Mouse (Mus musculus) macrophage (primary cell): ENCODE data around the gene Hist2h3c2. TPM values are rescaled to one million over a fixed set of nuclear protein-coding genes. Genes with fewer than 3 reads are reported as not detected.
A peak's percentile ranks its signal among the peaks of the same experiment; 100 is the strongest.
"Not testable (repeated sequence)": the region's sequence is repeated elsewhere in the genome, so short reads cannot be mapped to it uniquely, and the experiment has no call there.

Experiments
- H3K27ac ChIP-seq: fragments of 350-480 bp; formaldehyde crosslinking; 2 replicates; pipeline ENCODE4 v1.9.0; 2021
- H3K36me3 ChIP-seq: fragments of 350-480 bp; formaldehyde crosslinking; 2 replicates; pipeline ENCODE4 v1.9.0; 2021; ENCODE audit errors: inconsistent target
- H3K4me3 ChIP-seq: fragments of 350-480 bp; formaldehyde crosslinking; 2 replicates; pipeline ENCODE4 v1.9.0; 2021; ENCODE audit errors: inconsistent target
- H3K79me2 ChIP-seq: fragments of 350-480 bp; formaldehyde crosslinking; 2 replicates; pipeline ENCODE4 v1.9.0; 2021; ENCODE audit errors: inconsistent target
- WGBS: methylation state at CpG from one replicate; pipeline ENCODE4 v1.1.7; 2026; ENCODE audit warnings: inconsistent platforms; ENCODE audit not compliant: missing documents; 5-methylcytosine and 5-hydroxymethylcytosine counted together
- polyA plus RNA-seq: library from polyadenylated mRNA; stranded (reverse); fragments of 250-400 nt; gene quantifications from 3 replicates; pipeline ENCODE4 v1.2.4, GENCODE M21; 2018; ENCODE audit warnings: inconsistent platforms

Hist2h3c2 gene
- polyA plus RNA-seq, 1 experiment from 2014 or later = 2.4 TPM

DNA sequence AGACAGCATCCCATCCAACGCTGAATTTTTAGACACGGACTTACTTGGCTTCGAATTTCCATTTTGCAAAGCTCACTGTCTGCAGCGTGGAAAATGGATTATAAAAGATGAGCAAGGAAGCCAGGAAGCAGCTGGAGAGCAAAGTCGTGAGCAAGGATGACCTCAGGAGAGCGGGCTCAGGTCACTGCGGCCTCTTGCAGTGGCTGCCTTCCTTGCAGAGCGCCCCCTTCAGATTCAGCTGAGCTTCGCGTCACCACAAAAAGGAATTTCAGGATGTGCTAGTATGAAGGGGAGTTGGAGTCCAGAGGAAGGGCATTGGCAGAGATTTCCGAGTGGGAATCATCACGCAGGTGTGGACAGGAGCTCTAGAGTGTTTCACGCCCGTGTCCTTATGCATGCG lies 29.7 kb downstream of the Hist2h3c2 start:
- WGBS = 56% methylated on average over 15 of the region's 15 CpGs
- H3K4me3 ChIP-seq = no peak overlapping the region
- no peak overlapping the region for H3K27ac ChIP-seq
- no peaks in the 10 kb centered on the region for H3K36me3 ChIP-seq
- no peaks in the 10 kb centered on the region for H3K79me2 ChIP-seq

DNA sequence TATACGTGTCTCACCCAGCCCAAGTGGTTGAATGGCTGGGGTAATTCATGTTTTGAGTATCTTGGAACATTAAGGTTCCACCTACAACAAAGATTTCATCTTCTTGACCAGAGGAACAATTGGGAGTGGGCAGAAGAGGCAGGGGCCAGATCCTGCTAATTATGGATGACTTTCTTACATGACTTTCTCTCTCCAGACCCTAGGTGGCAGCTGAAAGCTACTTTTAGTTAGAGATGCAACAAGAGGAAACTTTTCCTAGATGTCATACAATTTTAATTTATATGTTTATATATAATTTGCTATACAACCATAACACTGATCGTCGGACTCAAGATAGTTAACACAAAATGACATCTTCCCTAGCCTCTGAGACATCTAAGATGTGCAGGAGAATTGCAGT lies 31.1 kb downstream of the Hist2h3c2 start:
- Histone ChIP-seq H3K4me3 (no peak overlapping the region), H3K27ac (no peak overlapping the region), H3K36me3 (no peaks in the 10 kb centered on the region), H3K79me2 (no peaks in the 10 kb centered on the region)
- WGBS = 76% methylated on average over 3 of the region's 3 CpGs

- H3K4me3 ChIP-seq = no peak overlapping the region
- H3K36me3 ChIP-seq = no peaks in the 10 kb centered on the region
- no peaks in the 10 kb centered on the region for H3K79me2 ChIP-seq
- 64% methylated on average over 1 of the region's 2 CpGs for WGBS
- no peak overlapping the region for H3K27ac ChIP-seq
Measured at GRCm38 (mm10) chr3:96199731-96200130, 39.2 kb downstream of the Hist2h3c2 start.

- not testable (repeated sequence) for H3K79me2 ChIP-seq, H3K4me3 ChIP-seq
- 74% methylated on average over 3 of the region's 8 CpGs for WGBS
Measured at GRCm38 (mm10) chr3:96198601-96199251, 40.2 kb downstream of the Hist2h3c2 start.

GRCm38 (mm10) chr3:96198181-96198580 lies 40.7 kb downstream of the Hist2h3c2 start:
- H3K79me2 ChIP-seq = no peaks in the 10 kb centered on the region
- WGBS = 12% methylated on average over 3 of the region's 6 CpGs
- H3K4me3 ChIP-seq = peak overlapping the region; percentile 74; the same call in 1 of the 2 replicates
- H3K36me3 ChIP-seq = no peaks in the 10 kb centered on the region
- H3K27ac ChIP-seq = no peak overlapping the region

More at GRCm38 (mm10) chr3:96198601-96199251, 40.2 kb downstream of the Hist2h3c2 start:
- H3K36me3 ChIP-seq, H3K27ac ChIP-seq: not testable (repeated sequence)

DNA sequence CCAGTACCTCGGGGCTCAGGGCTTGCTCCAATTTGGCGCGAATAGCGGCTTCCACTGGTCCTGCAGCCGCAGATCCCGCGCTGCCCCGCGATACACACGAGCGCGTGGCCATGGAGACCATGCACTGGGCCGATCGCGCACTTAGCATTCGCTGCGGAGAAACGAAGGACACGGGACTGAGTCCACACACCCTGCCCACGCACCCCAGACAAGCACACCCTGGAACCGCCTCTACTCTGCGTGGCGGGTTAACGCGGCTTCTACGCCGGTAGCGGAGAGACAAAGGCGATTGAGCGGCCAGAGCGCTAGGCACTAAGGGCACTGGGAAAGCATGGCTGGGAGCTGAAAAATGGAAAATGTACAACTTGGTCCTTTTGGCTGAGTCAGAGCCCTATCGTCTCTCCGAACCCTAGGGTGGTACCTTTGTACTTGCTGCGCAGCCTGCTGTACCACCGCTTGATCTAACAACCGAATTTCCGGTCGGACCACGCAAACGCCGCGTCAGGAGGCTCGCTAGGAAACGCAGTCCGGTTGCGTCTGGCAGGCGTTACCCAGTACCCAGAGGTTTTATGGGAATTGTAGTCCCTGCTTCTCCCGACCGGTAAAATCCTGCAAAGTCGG lies 41.7 kb downstream of the Hist2h3c2 start:
- Histone ChIP-seq H3K79me2 (no peaks in the 10 kb centered on the region), H3K27ac (peak overlapping the region; percentile 77), H3K4me3 (peak overlapping the region; percentile 74), H3K36me3 (no peaks in the 10 kb centered on the region)
- under 1% methylated on average over 50 of the region's 50 CpGs for WGBS

- WGBS = 19% methylated on average over 27 of the region's 27 CpGs
- peak overlapping the region; percentile 77; the same call in 1 of the 2 replicates for H3K27ac ChIP-seq
Measured at GRCm38 (mm10) chr3:96196437-96197128, 42.3 kb downstream of the Hist2h3c2 start.

GRCm38 (mm10) chr3:96195616-96196313 lies 43.2 kb downstream of the Hist2h3c2 start:
- no peaks in the 10 kb centered on the region for H3K79me2 ChIP-seq
- no peak overlapping the region for H3K4me3 ChIP-seq
- 92% methylated on average over 11 of the region's 11 CpGs for WGBS
- no peaks in the 10 kb centered on the region for H3K36me3 ChIP-seq
- H3K27ac ChIP-seq = no peak overlapping the region

More at GRCm38 (mm10) chr3:96196437-96197128, 42.3 kb downstream of the Hist2h3c2 start:
- Histone ChIP-seq H3K79me2 (no peaks in the 10 kb centered on the region), H3K36me3 (no peaks in the 10 kb centered on the region), H3K4me3 (peak overlapping the region; percentile 74)

- Histone ChIP-seq H3K4me3 (no peak overlapping the region), H3K79me2 (no peaks in the 10 kb centered on the region), H3K36me3 (no peaks in the 10 kb centered on the region), H3K27ac (no peak overlapping the region)
- whole genome bisulfite sequencing = 36% methylated on average over 10 of the region's 10 CpGs
Measured at GRCm38 (mm10) chr3:96194966-96195365, 44.0 kb downstream of the Hist2h3c2 start.

DNA sequence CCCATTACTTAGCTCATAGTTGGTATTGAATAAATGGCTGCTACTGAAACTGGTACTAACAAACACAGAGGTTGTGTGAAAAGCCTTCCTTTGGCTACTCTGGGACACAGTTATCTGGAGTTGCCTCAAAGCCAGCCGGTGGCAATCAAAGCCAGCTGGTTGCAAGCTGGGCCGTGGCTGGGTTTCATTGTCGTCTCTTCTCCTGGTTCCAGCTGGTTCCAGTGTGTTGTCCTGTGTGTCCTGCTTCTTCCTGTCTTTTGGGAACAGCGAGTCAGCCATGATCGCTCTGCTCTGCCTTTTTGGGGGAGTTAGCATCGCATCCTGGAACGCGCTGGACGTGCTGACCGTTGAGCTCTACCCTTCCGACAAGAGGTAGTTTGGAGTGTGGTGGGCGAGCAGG lies 46.0 kb downstream of the Hist2h3c2 start:
- H3K36me3 ChIP-seq = no peaks in the 10 kb centered on the region
- no peak overlapping the region for H3K4me3 ChIP-seq
- 96% methylated on average over 11 of the region's 12 CpGs for WGBS
- no peaks in the 10 kb centered on the region for H3K79me2 ChIP-seq
- no peak overlapping the region for H3K27ac ChIP-seq

Other genes starting within 250 kb of the Hist2h3c2 start
- 189 to 264 TPM (median 249 TPM) in 3 replicates for gene Plekho1, start 243.1 kb downstream of the Hist2h3c2 start, polyA plus RNA-seq
- 18.6 to 31.7 TPM (median 25.9 TPM) in 3 replicates for gene Vps45, start 180.7 kb downstream of the Hist2h3c2 start, polyA plus RNA-seq
- 9.7 to 10.5 TPM (median 10.4 TPM) in 3 replicates for gene Otud7b, start 134.6 kb downstream of the Hist2h3c2 start, polyA plus RNA-seq
- gene Mtmr11, start 77.1 kb downstream of the Hist2h3c2 start, polyA plus RNA-seq = 1.2 to 2.4 TPM (median 1.8 TPM) in 3 replicates
- 57.6 to 99.3 TPM (median 68.9 TPM) in 3 replicates for gene Sf3b4, start 66.8 kb downstream of the Hist2h3c2 start, polyA plus RNA-seq
- 0.12 to 1.4 TPM (median 0.29 TPM) in 3 replicates for gene Sv2a, start 58.0 kb downstream of the Hist2h3c2 start, polyA plus RNA-seq
- gene Bola1, start 19.4 kb downstream of the Hist2h3c2 start, polyA plus RNA-seq = 5.3 to 18.4 TPM (median 17.6 TPM) in 3 replicates
- gene Hist2h2ab, start 19.3 kb downstream of the Hist2h3c2 start, polyA plus RNA-seq = not detected in 3 replicates
- not detected in 3 replicates for gene Hist2h2ac, start 18.2 kb downstream of the Hist2h3c2 start, polyA plus RNA-seq
- 5.7 to 13.3 TPM (median 6.8 TPM) in 3 replicates for gene Hist2h2be, start 18.0 kb downstream of the Hist2h3c2 start, polyA plus RNA-seq
- 57.1 to 112 TPM (median 105 TPM) in 3 replicates for gene Hist2h2aa2, start 1.1 kb upstream of the Hist2h3c2 start, polyA plus RNA-seq
- gene Hist2h2aa1, start 6.4 kb upstream of the Hist2h3c2 start, polyA plus RNA-seq = 24.8 to 42.2 TPM (median 31.8 TPM) in 3 replicates
- 1.7 to 8.5 TPM (median 4.8 TPM) in 3 replicates for gene Hist2h3c1, start 7.6 kb upstream of the Hist2h3c2 start, polyA plus RNA-seq
- 0.30 to 0.62 TPM in 2 of 3 replicates, not detected in the other for gene Hist2h4, start 24.2 kb upstream of the Hist2h3c2 start, polyA plus RNA-seq
- gene Hist2h3b, start 29.5 kb upstream of the Hist2h3c2 start, polyA plus RNA-seq = not detected in 3 replicates
- not detected in 3 replicates for gene Hist2h2bb, start 30.6 kb upstream of the Hist2h3c2 start, polyA plus RNA-seq
- 189 to 290 TPM (median 287 TPM) in 3 replicates for gene Fcgr1, start 54.8 kb upstream of the Hist2h3c2 start, polyA plus RNA-seq
- not detected in 3 replicates for gene BC107364, start 213.2 kb upstream of the Hist2h3c2 start, polyA plus RNA-seq